Mouse (Mus musculus) brain, adult 2 months (tissue): ENCODE results near the gene Methig1.
"Not testable (repeated sequence)": the region's sequence is repeated elsewhere in the genome, so short reads cannot be mapped to it uniquely, and the experiment has no call there.

Experiments
- DNase-seq: peaks from one replicate; pipeline ENCODE4 v3.0.0; 2011; ENCODE audit warnings: low read depth, low spot score

The Methig1 gene

GRCm38 (mm10) chr15:100352711-100353250, at the start of gene Methig1, which contains the start of gene Mettl7a2:
Gene Methig1, plus strand, starts transcription at chr15:100353149.
Gene Mettl7a2, plus strand, starts transcription at chr15:100353200.
- DNase-seq, result no peak

- DNase-seq, result no peak
These were observed 49.4 kb upstream of the Methig1 start for GRCm38 (mm10) chr15:100303428-100304018.

GRCm38 (mm10) chr15:100304019-100304991, 48.6 kb upstream of the Methig1 start, which contains the start of gene Mettl7a1:
Gene Mettl7a1, plus strand, starts transcription at chr15:100304140.
- peak; percentile 96 for DNase-seq

GRCm38 (mm10) chr15:100306201-100306600, 46.7 kb upstream of the Methig1 start:
- no peak for DNase-seq

- peak; percentile 90 for DNase-seq
These were observed 45.4 kb upstream of the Methig1 start for GRCm38 (mm10) chr15:100307438-100308096.

- no peak for DNase-seq
These were observed 40.6 kb upstream of the Methig1 start for GRCm38 (mm10) chr15:100312346-100312745.

- DNase-seq, result no peak
These were observed 38.4 kb upstream of the Methig1 start for GRCm38 (mm10) chr15:100314448-100315145.

GRCm38 (mm10) chr15:100318014-100318671, 34.8 kb upstream of the Methig1 start:
- DNase-seq, result not testable (repeated sequence)

- no peak for DNase-seq
These were observed 33.1 kb upstream of the Methig1 start for GRCm38 (mm10) chr15:100319884-100320283.

GRCm38 (mm10) chr15:100320295-100320905, 32.5 kb upstream of the Methig1 start:
- no peak for DNase-seq

- peak; percentile 85 for DNase-seq
These were observed 31.8 kb upstream of the Methig1 start for GRCm38 (mm10) chr15:100321134-100321533.

GRCm38 (mm10) chr15:100324021-100324591, 28.8 kb upstream of the Methig1 start:
- DNase-seq, result peak; percentile 60

- DNase-seq, result no peak
These were observed 27.7 kb upstream of the Methig1 start for GRCm38 (mm10) chr15:100325235-100325634.

- DNase-seq, result not testable (repeated sequence)
These were observed 24.9 kb upstream of the Methig1 start for GRCm38 (mm10) chr15:100328089-100328488.

- not testable (repeated sequence) for DNase-seq
These were observed 23.6 kb upstream of the Methig1 start for GRCm38 (mm10) chr15:100329336-100329735.

GRCm38 (mm10) chr15:100330739-100331138, 22.2 kb upstream of the Methig1 start:
- DNase-seq, result no peak

GRCm38 (mm10) chr15:100332077-100332961, 20.6 kb upstream of the Methig1 start:
- DNase-seq, result not testable (repeated sequence)

GRCm38 (mm10) chr15:100334629-100335028, 18.3 kb upstream of the Methig1 start, which contains the start of gene Mettl7a3:
Gene Mettl7a3, plus strand, starts transcription at chr15:100334929.
- DNase-seq, result no peak
